Mouse (Mus musculus): ENCODE results near the gene Wnt10b. TPM values are rescaled to one million over a fixed set of nuclear protein-coding genes. Genes with fewer than 3 reads are reported as not detected.
"Not testable (repeated sequence)": the region's sequence is repeated elsewhere in the genome, so short reads cannot be mapped to it uniquely, and the experiment has no call there.

Wnt10b gene
- polyA plus RNA-seq, 1 experiment from 2014 or later, result 0.33 TPM

GRCm38 (mm10) chr15:98754125-98754524 is 23.8 kb downstream of the Wnt10b start:
- Histone ChIP-seq H3K9me3 (no peaks in the 10 kb centered on the region), H3K4me3 (no peak overlapping the region), H3K36me3 (replicated peaks) (peaks cover 74% of the 10 kb centered on the region), H3K4me1 (no peaks in the 10 kb centered on the region), H3K27ac (no peak overlapping the region), H3K27me3 (ENCODE audit: poor library complexity, severe bottlenecking) (no peaks in the 10 kb centered on the region)
- no peak for DNase-seq (ENCODE audit: extremely low spot score, low spot score)
- WGBS, result 86% methylated on average over 2 of the region's 2 CpGs

GRCm38 (mm10) chr15:98753021-98753423 is 24.9 kb downstream of the Wnt10b start:
- no peak overlapping the region for H3K4me3 ChIP-seq
- peaks cover 65% of the 10 kb centered on the region for H3K36me3 ChIP-seq (replicated peaks)
- H3K27me3 ChIP-seq (ENCODE audit: poor library complexity, severe bottlenecking), result no peaks in the 10 kb centered on the region
- 77% methylated on average over 8 of the region's 8 CpGs for WGBS
- no peak overlapping the region for H3K27ac ChIP-seq
- no peak for DNase-seq (ENCODE audit: extremely low spot score, low spot score)
- no peaks in the 10 kb centered on the region for H3K9me3 ChIP-seq
- no peaks in the 10 kb centered on the region for H3K4me1 ChIP-seq

GRCm38 (mm10) chr15:98749093-98749492 is 28.9 kb downstream of the Wnt10b start:
- H3K4me3 ChIP-seq, result no peak overlapping the region
- no peaks in the 10 kb centered on the region for H3K27me3 ChIP-seq (ENCODE audit: poor library complexity, severe bottlenecking)
- WGBS, result 95% methylated on average over 2 of the region's 2 CpGs
- no peak for DNase-seq (ENCODE audit: extremely low spot score, low spot score)
- no peaks in the 10 kb centered on the region for H3K4me1 ChIP-seq
- peaks cover 41% of the 10 kb centered on the region for H3K36me3 ChIP-seq (replicated peaks)
- no peak overlapping the region for H3K27ac ChIP-seq
- H3K9me3 ChIP-seq, result no peaks in the 10 kb centered on the region

- no peaks in the 10 kb centered on the region for H3K4me1 ChIP-seq
- H3K27me3 ChIP-seq (ENCODE audit: poor library complexity, severe bottlenecking), result no peaks in the 10 kb centered on the region
- H3K4me3 ChIP-seq, result no peak overlapping the region
- H3K9me3 ChIP-seq, result no peaks in the 10 kb centered on the region
- peaks cover 46% of the 10 kb centered on the region for H3K36me3 ChIP-seq (replicated peaks)
- WGBS, result 87% methylated on average over 6 of the region's 6 CpGs
- DNase-seq (ENCODE audit: extremely low spot score, low spot score), result no peak
- no peak overlapping the region for H3K27ac ChIP-seq
Observed at GRCm38 (mm10) chr15:98747296-98747695, 30.7 kb downstream of the Wnt10b start.

- Histone ChIP-seq H3K27ac (no peak overlapping the region), H3K4me3 (no peak overlapping the region), H3K4me1 (no peaks in the 10 kb centered on the region), H3K36me3 (replicated peaks) (peaks cover 49% of the 10 kb centered on the region), H3K27me3 (ENCODE audit: poor library complexity, severe bottlenecking) (no peaks in the 10 kb centered on the region), H3K9me3 (no peaks in the 10 kb centered on the region)
- 95% methylated on average over 10 of the region's 10 CpGs for WGBS
- DNase-seq (ENCODE audit: extremely low spot score, low spot score), result no peak
Observed at GRCm38 (mm10) chr15:98746344-98746965, 31.5 kb downstream of the Wnt10b start.

GRCm38 (mm10) chr15:98743863-98744262 is 34.1 kb downstream of the Wnt10b start:
- not testable (repeated sequence) for H3K27me3 ChIP-seq (ENCODE audit: poor library complexity, severe bottlenecking); DNase-seq (ENCODE audit: extremely low spot score, low spot score); H3K4me3 ChIP-seq; H3K9me3 ChIP-seq; H3K27ac ChIP-seq; H3K4me1 ChIP-seq
- 93% methylated on average over 3 of the region's 3 CpGs for whole genome bisulfite sequencing
- peaks cover 54% of the 10 kb centered on the region for H3K36me3 ChIP-seq (replicated peaks)

- H3K4me3 ChIP-seq, result no peak overlapping the region
- 92% methylated on average over 8 of the region's 8 CpGs for WGBS
- no peak for DNase-seq (ENCODE audit: extremely low spot score, low spot score)
- no peaks in the 10 kb centered on the region for H3K4me1 ChIP-seq
- no peak overlapping the region for H3K27ac ChIP-seq
- no peaks in the 10 kb centered on the region for H3K27me3 ChIP-seq (ENCODE audit: poor library complexity, severe bottlenecking)
- peaks cover 64% of the 10 kb centered on the region for H3K36me3 ChIP-seq (replicated peaks)
- H3K9me3 ChIP-seq, result no peaks in the 10 kb centered on the region
Observed at GRCm38 (mm10) chr15:98742766-98743428, 35.1 kb downstream of the Wnt10b start.

- Histone ChIP-seq H3K4me1 (no peaks in the 10 kb centered on the region), H3K27ac (no peak overlapping the region), H3K27me3 (ENCODE audit: poor library complexity, severe bottlenecking) (no peaks in the 10 kb centered on the region), H3K36me3 (replicated peaks) (peaks cover 90% of the 10 kb centered on the region), H3K9me3 (no peaks in the 10 kb centered on the region), H3K4me3 (no peak overlapping the region)
- no peak for DNase-seq (ENCODE audit: extremely low spot score, low spot score)
- WGBS, result 90% methylated on average over 8 of the region's 8 CpGs
Observed at GRCm38 (mm10) chr15:98740219-98740618, 37.7 kb downstream of the Wnt10b start.

GRCm38 (mm10) chr15:98738796-98739195 is 39.2 kb downstream of the Wnt10b start:
- Histone ChIP-seq H3K36me3 (replicated peaks) (peaks cover 86% of the 10 kb centered on the region), H3K4me3 (no peak overlapping the region), H3K9me3 (no peaks in the 10 kb centered on the region), H3K4me1 (no peaks in the 10 kb centered on the region), H3K27ac (no peak overlapping the region), H3K27me3 (ENCODE audit: poor library complexity, severe bottlenecking) (no peaks in the 10 kb centered on the region)
- DNase-seq (ENCODE audit: extremely low spot score, low spot score), result no peak
- WGBS, result 69% methylated on average over 4 of the region's 4 CpGs

GRCm38 (mm10) chr15:98737881-98738280 is 40.1 kb downstream of the Wnt10b start:
- Histone ChIP-seq H3K36me3 (replicated peaks) (peaks cover 80% of the 10 kb centered on the region), H3K27ac (no peak overlapping the region), H3K9me3 (no peaks in the 10 kb centered on the region), H3K4me3 (no peak overlapping the region), H3K4me1 (no peaks in the 10 kb centered on the region), H3K27me3 (ENCODE audit: poor library complexity, severe bottlenecking) (no peaks in the 10 kb centered on the region)
- no peak for DNase-seq (ENCODE audit: extremely low spot score, low spot score)

- H3K36me3 ChIP-seq (replicated peaks), result peaks cover 66% of the 10 kb centered on the region
- no peaks in the 10 kb centered on the region for H3K27me3 ChIP-seq (ENCODE audit: poor library complexity, severe bottlenecking)
- 90% methylated on average over 10 of the region's 10 CpGs for WGBS
- H3K9me3 ChIP-seq, result no peaks in the 10 kb centered on the region
- no peak overlapping the region for H3K27ac ChIP-seq
- H3K4me3 ChIP-seq, result no peak overlapping the region
- H3K4me1 ChIP-seq, result peaks cover 5% of the 10 kb centered on the region
- no peak for DNase-seq (ENCODE audit: extremely low spot score, low spot score)
Observed at GRCm38 (mm10) chr15:98736521-98736920, 41.4 kb downstream of the Wnt10b start.

GRCm38 (mm10) chr15:98733976-98734566 is 43.9 kb downstream of the Wnt10b start:
- 89% methylated on average over 5 of the region's 5 CpGs for whole genome bisulfite sequencing
- H3K4me1 ChIP-seq, result peaks cover 5% of the 10 kb centered on the region
- peaks cover 8% of the 10 kb centered on the region for H3K27me3 ChIP-seq (ENCODE audit: poor library complexity, severe bottlenecking)
- H3K27ac ChIP-seq, result no peak overlapping the region
- no peak overlapping the region for H3K4me3 ChIP-seq
- no peaks in the 10 kb centered on the region for H3K9me3 ChIP-seq
- H3K36me3 ChIP-seq (replicated peaks), result peaks cover 41% of the 10 kb centered on the region
- no peak for DNase-seq (ENCODE audit: extremely low spot score, low spot score)

- H3K9me3 ChIP-seq, result no peaks in the 10 kb centered on the region
- WGBS, result 78% methylated on average over 6 of the region's 6 CpGs
- peaks cover 15% of the 10 kb centered on the region for H3K27me3 ChIP-seq (ENCODE audit: poor library complexity, severe bottlenecking)
- no peak for DNase-seq (ENCODE audit: extremely low spot score, low spot score)
- H3K27ac ChIP-seq, result no peak overlapping the region
- H3K36me3 ChIP-seq (replicated peaks), result peaks cover 34% of the 10 kb centered on the region
- H3K4me1 ChIP-seq, result peaks cover 7% of the 10 kb centered on the region
- no peak overlapping the region for H3K4me3 ChIP-seq
Observed at GRCm38 (mm10) chr15:98733370-98733769, 44.6 kb downstream of the Wnt10b start.

Measured in forebrain, embryonic 10.5 days (tissue).